Mouse (Mus musculus) CD4-positive helper T cell, adult 2 months (primary cell): ENCODE data around the gene Oas2.

Experiments used
- DNase-seq: peaks from one replicate; pipeline ENCODE4 v3.0.0-alpha.2; 2012; ENCODE audit warnings: low read depth, missing footprints, low spot score

The Oas2 gene

DNA sequence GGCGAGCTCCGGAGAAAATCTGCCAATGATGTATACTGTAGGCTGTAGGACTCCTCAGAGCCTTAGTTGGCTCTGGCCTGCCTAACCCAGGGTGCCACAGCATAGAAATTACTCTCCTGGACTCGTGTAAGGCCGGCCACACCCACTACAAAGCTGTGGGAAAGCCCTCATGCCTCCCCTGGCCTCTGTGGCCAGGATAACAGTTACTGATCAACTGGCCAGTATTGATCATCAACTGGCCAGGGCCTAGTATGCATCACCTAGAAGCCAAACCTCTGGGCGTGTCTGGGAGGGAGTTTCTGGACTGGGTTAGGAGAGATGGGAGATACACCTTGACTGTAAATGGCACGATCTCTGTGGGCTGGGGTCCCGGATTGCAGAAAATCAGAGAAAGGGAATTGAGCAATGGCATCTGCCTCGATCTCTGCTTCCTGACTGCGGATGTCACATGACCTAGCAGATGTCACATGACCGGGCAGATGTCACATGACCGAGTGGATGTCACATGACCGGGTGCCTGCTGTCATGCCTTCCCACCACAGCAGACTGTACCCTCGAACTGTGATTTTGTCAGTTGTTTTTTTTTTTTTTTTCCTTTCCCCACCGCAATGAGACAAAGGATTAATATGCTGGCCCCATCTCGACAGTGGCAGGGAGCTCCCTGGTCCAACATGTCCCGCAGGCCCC is 53.5 kb downstream of the Oas2 start:
- DNase-seq = peak; percentile 69

GRCm38 (mm10) chr5:120694695-120695074 is 55.0 kb downstream of the Oas2 start:
- no peak for DNase-seq

GRCm38 (mm10) chr5:120693931-120694694 is 55.5 kb downstream of the Oas2 start:
- no peak for DNase-seq

DNA sequence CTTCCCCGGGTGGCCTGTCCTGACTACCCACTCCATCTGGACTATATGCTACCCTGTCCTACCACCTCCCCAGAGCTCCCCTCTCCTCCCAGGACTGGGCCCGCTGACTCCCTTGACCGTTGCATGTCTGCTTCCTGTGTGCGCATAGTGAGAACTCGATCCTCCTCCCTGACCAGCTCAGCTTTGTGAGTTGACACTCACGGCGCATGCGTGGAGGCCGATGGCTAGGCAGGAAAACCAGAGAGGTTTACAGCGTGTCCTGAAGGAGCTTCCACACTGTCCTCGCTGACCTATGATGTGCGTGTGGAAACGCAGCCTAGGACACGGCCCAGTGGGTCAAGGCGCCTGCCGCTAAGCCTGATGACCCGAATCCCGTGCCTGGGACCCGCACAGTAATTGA is 57.6 kb downstream of the Oas2 start:
- DNase-seq = no peak

DNA sequence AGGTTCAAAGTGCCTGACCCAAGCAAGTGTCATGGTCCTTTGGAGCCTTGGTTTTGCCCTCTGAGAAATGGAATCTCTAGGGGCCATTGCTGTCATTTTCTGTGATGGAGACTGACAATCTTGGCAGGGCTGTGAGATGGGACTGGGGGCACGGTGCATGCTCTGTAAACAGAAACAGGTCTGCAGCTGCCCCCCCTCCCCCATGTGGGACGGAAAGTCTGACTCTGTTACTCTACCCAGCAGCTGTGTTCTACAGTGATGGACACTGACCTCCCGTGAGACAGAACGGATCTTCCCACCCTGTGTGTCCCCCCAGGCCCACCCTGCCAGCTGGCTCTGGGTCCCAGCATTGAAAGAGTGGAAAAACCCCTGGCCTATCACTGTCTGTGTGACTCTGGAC is 59.2 kb downstream of the Oas2 start:
- no peak for DNase-seq

- DNase-seq = peak; percentile 88
These were observed 61.2 kb downstream of the Oas2 start for GRCm38 (mm10) chr5:120688434-120688833.

DNA sequence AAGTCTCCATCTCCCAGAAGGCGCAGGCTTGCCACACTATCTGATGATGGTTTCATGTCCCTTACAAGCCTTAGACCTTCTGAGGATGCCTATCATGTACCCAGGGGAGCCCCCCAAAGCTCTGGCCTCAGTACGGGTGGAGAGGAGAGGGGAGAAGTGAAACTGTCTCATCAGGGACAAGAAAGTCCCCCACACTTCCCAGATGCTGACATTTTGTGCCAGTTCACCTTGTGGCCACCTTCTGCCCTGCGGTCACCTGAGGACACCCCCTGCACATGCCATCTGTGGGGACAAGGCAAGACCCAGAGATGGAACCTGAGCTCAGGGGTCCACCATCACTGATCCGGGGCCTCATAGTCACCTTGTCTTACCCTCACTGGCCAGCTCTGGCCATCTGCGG is 61.8 kb downstream of the Oas2 start:
- DNase-seq = no peak

GRCm38 (mm10) chr5:120687484-120687851 is 62.2 kb downstream of the Oas2 start:
- DNase-seq = no peak

- no peak for DNase-seq
These were observed 62.7 kb downstream of the Oas2 start for GRCm38 (mm10) chr5:120686749-120687483.

GRCm38 (mm10) chr5:120685678-120686077 is 64.0 kb downstream of the Oas2 start:
- peak; percentile 93 for DNase-seq

DNA sequence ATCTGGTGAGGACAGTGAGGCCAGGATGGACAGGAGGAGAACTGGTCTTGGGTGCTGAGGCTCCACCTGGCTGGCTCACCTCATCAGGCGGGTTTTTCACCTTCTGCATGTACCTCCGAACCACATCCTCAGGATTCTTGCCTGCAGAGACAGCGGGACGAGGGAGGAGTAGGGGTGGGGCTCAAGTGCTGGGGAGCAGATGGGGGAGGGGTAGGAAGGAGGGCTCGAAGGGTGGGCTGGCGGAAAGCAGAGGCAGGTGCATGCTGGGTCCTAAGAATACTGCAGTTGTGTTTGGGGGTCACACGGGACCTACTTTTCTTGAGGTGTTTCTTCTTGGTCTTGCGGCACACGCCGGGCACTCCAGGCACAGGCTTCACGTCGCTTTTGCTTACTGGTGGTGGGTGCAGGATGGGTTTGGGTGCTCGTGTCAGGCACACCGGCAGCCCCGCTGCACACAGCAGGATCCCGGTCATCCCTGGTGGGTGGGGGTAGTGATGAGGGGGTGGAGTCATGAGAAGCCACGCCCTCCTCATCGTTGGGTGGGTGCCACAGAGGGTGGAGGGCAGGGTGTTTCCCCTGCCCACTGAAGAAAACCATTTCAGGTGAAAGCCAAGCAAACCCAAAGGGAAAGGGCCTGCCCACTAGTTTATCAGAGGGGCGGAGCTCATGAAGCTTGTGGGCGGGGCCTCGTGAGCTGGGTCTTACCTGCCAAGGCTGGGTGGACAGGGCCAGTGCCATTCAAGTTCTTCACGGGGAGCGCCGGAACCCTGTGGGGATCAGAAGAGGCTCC is 66.5 kb downstream of the Oas2 start:
- DNase-seq = peak; percentile 57

DNA sequence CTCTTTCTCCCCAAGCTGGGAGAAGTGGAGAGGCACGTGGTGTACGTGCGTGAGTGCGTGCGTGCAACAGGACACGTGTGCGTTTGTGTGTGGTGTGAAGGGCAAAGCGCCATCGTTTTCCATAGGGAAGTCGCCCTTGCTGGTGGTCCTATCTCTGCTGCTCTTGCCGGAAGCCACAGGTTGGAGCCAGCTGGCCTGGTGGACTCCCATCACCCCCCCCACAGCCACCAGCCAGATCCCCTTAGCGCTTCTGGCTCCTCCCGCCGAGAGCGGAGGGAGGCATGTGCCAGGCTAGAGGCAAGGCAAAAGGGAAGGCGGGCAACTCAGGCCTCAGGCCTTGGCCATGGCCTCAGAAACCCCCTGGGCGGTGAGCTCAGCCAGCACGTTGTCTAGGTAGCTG is 68.7 kb downstream of the Oas2 start:
- no peak for DNase-seq
